Mouse (Mus musculus): ENCODE measurements around the gene Fbxo39. TPM values are rescaled to one million over a fixed set of nuclear protein-coding genes. Genes with fewer than 3 reads are reported as not detected.
"Not testable (repeated sequence)": the region's sequence is repeated elsewhere in the genome, so short reads cannot be mapped to it uniquely, and the experiment has no call there.

Fbxo39 gene
- polyA plus RNA-seq, 1 experiment from 2014 or later, result not detected

DNA sequence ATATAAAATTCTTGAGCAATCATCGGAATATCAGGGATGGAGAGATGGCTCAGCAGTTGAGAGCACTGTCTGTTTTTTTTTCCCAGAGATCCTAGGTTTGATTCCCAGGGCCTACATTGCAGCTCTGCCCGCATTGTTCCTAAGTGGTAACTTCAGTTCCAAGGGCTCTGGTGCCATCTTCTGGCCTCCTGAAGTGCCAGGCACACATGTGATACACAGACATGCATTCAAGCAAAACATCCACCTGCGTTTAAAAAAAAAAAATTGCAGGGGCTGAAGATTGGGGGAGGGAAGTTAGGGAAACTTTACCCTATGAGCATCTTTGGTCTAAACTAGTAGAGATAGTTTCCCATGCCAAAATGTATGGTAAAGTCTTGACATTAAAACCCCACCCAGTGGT lies 10.2 kb downstream of the Fbxo39 start:
- Histone ChIP-seq H3K27me3 (no peaks in the 10 kb centered on the region), H3K4me1 (replicated peaks) (no peaks in the 10 kb centered on the region), H3K27ac (no peak overlapping the region), H3K36me3 (no peaks in the 10 kb centered on the region), H3K9me3 (no peaks in the 10 kb centered on the region), H3K9ac (replicated peaks) (no peak overlapping the region), H3K4me3 (replicated peaks) (no peak overlapping the region), H3K4me2 (no peak overlapping the region)
- no peak for ATAC-seq (ENCODE audit: insufficient number of reproducible peaks, insufficient read depth, low FRiP score, low TSS enrichment, low read depth)
- WGBS, result 65% methylated on average over 3 of the region's 3 CpGs

DNA sequence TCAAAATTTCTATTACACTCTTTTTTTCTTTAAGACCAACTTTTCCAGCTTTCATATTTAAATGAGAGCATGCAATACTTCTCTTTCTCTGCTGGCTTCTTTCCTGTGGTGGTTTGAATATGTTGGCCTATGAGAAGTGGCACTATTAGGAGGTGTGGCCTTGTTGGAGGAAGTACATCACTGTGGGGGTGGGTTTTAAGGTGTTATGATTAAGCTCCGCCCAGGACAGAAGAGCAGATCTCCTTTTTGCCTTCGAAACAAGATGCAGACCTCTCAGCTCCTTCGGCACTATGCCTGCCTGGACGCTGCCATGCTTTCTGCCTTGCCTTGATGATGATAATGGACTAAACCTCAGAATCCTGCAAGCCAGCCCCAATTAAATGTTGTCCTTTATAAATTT lies 11.5 kb downstream of the Fbxo39 start:
- no peaks in the 10 kb centered on the region for H3K36me3 ChIP-seq
- WGBS, result 87% methylated on average over 4 of the region's 4 CpGs
- no peaks in the 10 kb centered on the region for H3K27me3 ChIP-seq
- H3K9ac ChIP-seq (replicated peaks), result no peak overlapping the region
- H3K4me1 ChIP-seq (replicated peaks), result no peaks in the 10 kb centered on the region
- no peaks in the 10 kb centered on the region for H3K9me3 ChIP-seq
- no peak for ATAC-seq (ENCODE audit: insufficient number of reproducible peaks, insufficient read depth, low FRiP score, low TSS enrichment, low read depth)
- no peak overlapping the region for H3K4me2 ChIP-seq
- no peak overlapping the region for H3K4me3 ChIP-seq (replicated peaks)
- H3K27ac ChIP-seq, result no peak overlapping the region

DNA sequence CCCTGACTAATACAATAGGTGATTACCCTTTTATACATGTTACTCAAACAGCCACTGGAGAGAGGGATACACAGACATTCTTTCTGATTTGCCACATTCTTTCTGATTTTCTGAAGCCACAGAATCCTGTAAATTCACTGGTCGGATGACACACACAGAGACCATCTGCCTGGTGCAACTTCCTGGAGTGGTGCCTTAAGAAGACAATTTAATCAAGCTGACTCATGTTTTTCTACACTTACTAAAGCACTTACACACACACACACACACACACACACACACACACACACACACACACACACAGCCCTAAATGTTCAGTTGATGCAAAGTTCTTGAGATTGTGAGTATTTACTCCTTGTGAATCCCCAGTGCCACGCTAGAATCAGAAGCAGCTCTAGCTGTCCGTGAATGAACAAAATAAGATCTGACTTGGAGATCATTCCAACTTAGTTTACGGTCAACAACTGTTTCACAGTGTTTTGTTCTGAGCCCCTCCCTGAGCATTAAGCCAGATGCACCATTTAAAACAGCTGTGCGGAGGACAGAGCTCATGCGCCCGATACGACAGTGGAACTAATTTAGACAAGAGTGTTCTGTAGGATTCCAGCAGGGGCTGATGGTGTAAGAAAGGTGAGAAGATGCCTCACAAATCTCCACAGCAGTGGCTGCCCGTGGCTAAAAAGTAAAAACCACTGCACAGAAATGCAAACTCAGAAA lies 18.9 kb downstream of the Fbxo39 start:
- Histone ChIP-seq H3K27ac (no peak overlapping the region), H3K9me3 (no peaks in the 10 kb centered on the region), H3K4me1 (replicated peaks) (no peaks in the 10 kb centered on the region), H3K36me3 (no peaks in the 10 kb centered on the region), H3K9ac (replicated peaks) (no peak overlapping the region), H3K27me3 (no peaks in the 10 kb centered on the region), H3K4me3 (replicated peaks) (no peak overlapping the region), H3K4me2 (no peak overlapping the region)
- ATAC-seq (ENCODE audit: insufficient number of reproducible peaks, insufficient read depth, low FRiP score, low TSS enrichment, low read depth), result no peak
- WGBS, result 68% methylated on average over 9 of the region's 9 CpGs

DNA sequence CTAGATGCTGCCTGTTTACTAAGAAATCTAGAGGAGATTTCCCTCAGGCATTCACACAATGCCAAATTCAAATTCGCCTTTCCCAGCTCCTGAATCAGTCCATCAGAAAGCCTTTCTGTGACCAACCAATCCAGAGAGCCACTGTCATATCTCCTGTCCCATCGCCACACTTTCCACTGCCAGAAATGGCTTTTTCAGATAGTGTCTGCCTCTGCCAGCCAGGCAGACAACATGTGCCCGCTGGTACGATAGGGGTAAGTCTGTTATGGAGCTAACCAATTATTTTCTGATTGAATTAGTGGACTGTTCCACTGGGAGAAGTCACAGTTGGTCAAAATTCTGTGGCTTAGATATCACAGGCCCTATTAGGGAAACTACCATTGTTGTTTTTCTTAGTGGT lies 20.4 kb downstream of the Fbxo39 start:
- no peaks in the 10 kb centered on the region for H3K9me3 ChIP-seq
- H3K4me1 ChIP-seq (replicated peaks), result no peaks in the 10 kb centered on the region
- H3K36me3 ChIP-seq, result no peaks in the 10 kb centered on the region
- H3K27ac ChIP-seq, result no peak overlapping the region
- 84% methylated on average over 4 of the region's 4 CpGs for WGBS
- H3K4me3 ChIP-seq (replicated peaks), result no peak overlapping the region
- no peak overlapping the region for H3K4me2 ChIP-seq
- no peak overlapping the region for H3K9ac ChIP-seq (replicated peaks)
- ATAC-seq (ENCODE audit: insufficient number of reproducible peaks, insufficient read depth, low FRiP score, low TSS enrichment, low read depth), result no peak
- H3K27me3 ChIP-seq, result no peaks in the 10 kb centered on the region; the same call in 1 of the 2 replicates

DNA sequence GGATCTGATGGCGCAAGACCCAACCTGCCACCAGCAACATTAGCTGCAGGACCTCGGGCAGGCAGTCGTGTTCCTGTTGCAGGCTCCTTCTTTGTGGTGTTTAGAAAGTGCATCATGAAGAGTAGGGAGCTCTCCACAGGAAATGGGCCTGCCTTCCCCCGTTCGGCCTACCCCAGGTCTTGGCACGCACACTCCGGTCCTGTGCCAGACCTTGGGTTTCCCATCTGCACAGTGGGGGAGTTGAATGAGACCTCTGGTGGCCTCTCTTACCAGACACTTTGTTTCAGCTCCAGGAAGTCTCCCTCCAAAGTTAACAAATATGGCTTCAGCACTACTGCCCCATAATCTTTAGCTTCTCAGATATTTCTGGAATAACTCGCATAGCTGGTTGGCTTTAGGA lies 22.5 kb downstream of the Fbxo39 start:
- Histone ChIP-seq H3K9ac (replicated peaks) (no peak overlapping the region), H3K9me3 (no peaks in the 10 kb centered on the region), H3K4me2 (no peak overlapping the region), H3K27me3 (no peaks in the 10 kb centered on the region; the same call in 1 of the 2 replicates), H3K36me3 (no peaks in the 10 kb centered on the region), H3K4me1 (replicated peaks) (no peaks in the 10 kb centered on the region), H3K27ac (no peak overlapping the region), H3K4me3 (replicated peaks) (no peak overlapping the region)
- no peak for ATAC-seq (ENCODE audit: insufficient number of reproducible peaks, insufficient read depth, low FRiP score, low TSS enrichment, low read depth)
- WGBS, result 89% methylated on average over 8 of the region's 8 CpGs

DNA sequence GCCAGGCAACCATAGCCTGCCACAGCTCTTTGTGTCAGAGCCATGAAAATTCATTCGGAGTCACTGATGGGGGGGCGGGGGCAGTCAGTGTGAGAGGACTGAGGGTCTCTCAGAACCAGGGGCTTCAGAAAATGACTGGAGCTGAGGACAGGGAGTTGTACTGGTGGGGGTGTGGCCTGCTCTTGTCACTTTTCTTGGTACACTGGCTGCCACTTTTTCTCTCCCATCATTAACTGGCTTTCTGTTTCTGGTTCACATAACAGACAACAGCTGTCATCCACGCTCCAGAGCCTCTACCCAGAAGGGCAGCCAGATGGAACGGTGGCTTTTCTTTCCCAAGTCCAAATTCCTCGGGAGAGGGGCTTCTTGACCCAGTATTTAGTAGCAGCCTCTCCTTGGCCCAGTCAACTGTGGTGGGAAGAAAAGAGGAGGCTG lies 24.2 kb downstream of the Fbxo39 start:
- Histone ChIP-seq H3K27me3 (no peaks in the 10 kb centered on the region; the same call in 1 of the 2 replicates), H3K9me3 (no peaks in the 10 kb centered on the region), H3K27ac (no peak overlapping the region), H3K9ac (replicated peaks) (no peak overlapping the region), H3K36me3 (no peaks in the 10 kb centered on the region), H3K4me3 (replicated peaks) (no peak overlapping the region), H3K4me2 (no peak overlapping the region), H3K4me1 (replicated peaks) (no peaks in the 10 kb centered on the region)
- no peak for ATAC-seq (ENCODE audit: insufficient number of reproducible peaks, insufficient read depth, low FRiP score, low TSS enrichment, low read depth)
- 56% methylated on average over 5 of the region's 5 CpGs for WGBS

DNA sequence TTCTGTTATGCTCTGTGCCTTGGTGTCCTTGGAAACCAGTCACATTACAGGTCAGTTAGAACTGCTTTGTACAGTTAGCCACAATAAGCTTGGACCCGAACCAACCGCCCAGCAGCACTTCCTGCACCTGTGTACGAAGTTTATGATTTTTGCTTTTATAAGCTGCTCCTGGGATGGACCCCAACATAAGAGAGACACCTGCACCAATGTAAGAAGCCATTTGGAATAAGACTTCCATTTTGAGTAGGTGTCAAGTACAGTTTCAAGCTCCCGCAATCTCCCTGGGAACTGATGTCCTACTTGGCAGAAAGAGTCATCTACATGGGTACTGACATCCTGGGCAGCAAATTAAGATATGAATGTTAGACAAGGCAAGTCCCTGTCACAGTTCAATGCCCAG lies 25.5 kb downstream of the Fbxo39 start:
- H3K27me3 ChIP-seq, result no peaks in the 10 kb centered on the region; the same call in 1 of the 2 replicates
- no peak overlapping the region for H3K4me3 ChIP-seq (replicated peaks)
- no peaks in the 10 kb centered on the region for H3K4me1 ChIP-seq (replicated peaks)
- H3K27ac ChIP-seq, result no peak overlapping the region
- no peaks in the 10 kb centered on the region for H3K36me3 ChIP-seq
- 88% methylated on average over 4 of the region's 4 CpGs for WGBS
- no peaks in the 10 kb centered on the region for H3K9me3 ChIP-seq
- H3K4me2 ChIP-seq, result no peak overlapping the region
- no peak overlapping the region for H3K9ac ChIP-seq (replicated peaks)
- no peak for ATAC-seq (ENCODE audit: insufficient number of reproducible peaks, insufficient read depth, low FRiP score, low TSS enrichment, low read depth)

DNA sequence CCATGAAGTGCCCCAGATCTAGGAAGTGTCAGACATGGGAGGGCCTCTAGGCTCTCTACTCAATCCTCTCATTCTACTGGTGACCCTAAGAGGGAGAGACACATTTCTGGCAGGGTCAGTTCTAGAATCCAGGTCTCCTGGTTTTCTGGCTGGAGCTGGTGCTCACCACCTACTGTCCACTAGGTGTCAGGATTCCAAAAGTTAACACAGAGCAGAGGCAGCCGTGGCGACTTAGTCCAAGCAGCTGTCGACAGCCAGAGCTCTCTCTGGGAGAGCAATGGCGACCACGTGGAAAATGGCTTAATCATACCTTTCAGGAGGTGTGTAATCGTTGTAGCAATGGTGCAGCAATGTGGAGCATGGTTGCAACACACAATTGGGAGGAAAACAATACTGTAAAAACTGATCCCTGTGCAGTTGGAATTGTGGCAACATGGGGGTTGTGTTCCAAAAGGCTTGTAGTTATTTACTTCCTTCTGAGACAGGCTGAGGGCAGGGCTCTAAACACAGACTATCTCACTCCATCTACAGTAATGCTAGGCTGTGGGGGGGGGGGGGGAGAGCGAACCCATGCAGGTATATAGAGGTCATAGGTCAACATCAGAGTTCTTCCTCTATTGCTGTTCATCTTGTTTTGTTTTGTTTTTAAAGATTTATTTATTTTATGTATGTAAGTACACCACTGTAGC lies 28.4 kb downstream of the Fbxo39 start:
- WGBS, result 10% methylated on average over 7 of the region's 7 CpGs
- Histone ChIP-seq H3K36me3 (no peaks in the 10 kb centered on the region), H3K9ac (replicated peaks) (no peak overlapping the region), H3K27ac (no peak overlapping the region), H3K27me3 (no peaks in the 10 kb centered on the region; the same call in 1 of the 2 replicates), H3K4me1 (replicated peaks) (no peaks in the 10 kb centered on the region), H3K4me3 (replicated peaks) (no peak overlapping the region), H3K9me3 (no peaks in the 10 kb centered on the region), H3K4me2 (0 out of 2 replicates have a peak overlapping the region, but pooled peaks have one; percentile 4)
- peak; percentile 85 for ATAC-seq (ENCODE audit: insufficient number of reproducible peaks, insufficient read depth, low FRiP score, low TSS enrichment, low read depth)

DNA sequence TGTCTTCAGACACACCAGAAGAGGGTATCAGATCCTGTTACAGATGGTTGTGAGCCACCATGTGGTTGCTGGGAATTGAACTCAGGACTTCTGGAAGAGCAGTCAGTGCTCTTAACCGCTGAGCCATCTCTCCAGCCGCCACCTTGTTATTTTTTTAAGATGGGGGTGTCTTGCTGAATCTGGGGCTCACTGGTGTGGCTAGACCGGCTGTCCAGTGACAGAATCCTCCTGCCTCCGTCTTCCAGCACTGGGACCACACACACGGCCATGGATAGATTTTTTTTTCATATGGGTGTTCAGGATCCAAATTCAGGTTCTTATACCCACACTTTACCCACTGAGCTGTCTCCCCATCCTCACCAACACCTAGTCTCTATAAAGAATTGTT lies 29.0 kb downstream of the Fbxo39 start:
- not testable (repeated sequence) for H3K9ac ChIP-seq (replicated peaks); H3K4me3 ChIP-seq (replicated peaks); H3K36me3 ChIP-seq; H3K9me3 ChIP-seq; H3K27ac ChIP-seq; H3K27me3 ChIP-seq; ATAC-seq (ENCODE audit: insufficient number of reproducible peaks, insufficient read depth, low FRiP score, low TSS enrichment, low read depth); H3K4me2 ChIP-seq; H3K4me1 ChIP-seq (replicated peaks)
- WGBS, result 85% methylated on average over 5 of the region's 5 CpGs

DNA sequence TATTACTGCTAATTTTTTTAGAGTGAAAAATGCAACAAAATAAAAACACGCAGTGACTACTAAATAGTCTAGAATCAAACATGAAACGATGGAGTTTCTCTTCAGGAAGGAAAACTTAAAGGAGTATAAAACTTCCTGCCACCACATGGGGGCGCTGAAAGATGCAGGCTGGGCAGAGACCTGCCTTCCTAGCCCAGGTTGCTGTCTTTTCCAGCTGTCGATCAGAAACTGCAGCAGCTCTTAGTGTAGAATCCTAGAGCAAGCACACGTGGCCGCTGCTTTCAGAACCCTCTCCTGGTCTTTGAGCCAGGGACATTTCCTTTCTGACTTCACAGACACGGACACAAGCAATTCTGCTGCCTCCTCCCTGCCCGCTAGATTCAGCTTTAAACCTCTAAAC lies 29.7 kb downstream of the Fbxo39 start:
- Histone ChIP-seq H3K4me2 (no peak overlapping the region), H3K27me3 (no peaks in the 10 kb centered on the region; the same call in 1 of the 2 replicates), H3K9ac (replicated peaks) (no peak overlapping the region), H3K9me3 (no peaks in the 10 kb centered on the region), H3K4me3 (replicated peaks) (no peak overlapping the region), H3K36me3 (no peaks in the 10 kb centered on the region), H3K27ac (no peak overlapping the region), H3K4me1 (replicated peaks) (peaks cover 6% of the 10 kb centered on the region; the same call in 1 of the 2 replicates)
- no peak for ATAC-seq (ENCODE audit: insufficient number of reproducible peaks, insufficient read depth, low FRiP score, low TSS enrichment, low read depth)
- WGBS, result 24% methylated on average over 8 of the region's 8 CpGs

DNA sequence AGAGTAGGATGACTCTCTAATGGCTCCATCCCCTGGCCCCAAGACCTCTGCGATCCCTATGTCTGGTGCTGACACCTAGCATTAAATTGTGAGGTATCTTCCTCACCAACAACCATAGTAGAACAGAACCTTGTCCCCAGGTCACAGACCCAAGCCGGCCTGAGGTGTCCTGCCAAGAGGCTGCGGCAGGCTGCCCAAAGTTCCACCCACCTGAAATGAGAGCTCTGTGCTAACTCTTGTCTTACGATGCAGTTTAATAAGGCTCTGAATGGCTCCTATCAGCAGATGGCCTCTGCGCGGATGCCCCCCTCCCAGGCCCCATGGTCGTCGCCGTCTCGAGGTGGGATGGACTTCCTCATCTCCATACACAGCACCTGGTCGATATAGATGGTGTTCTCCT lies 30.2 kb downstream of the Fbxo39 start:
- H3K36me3 ChIP-seq, result no peaks in the 10 kb centered on the region
- H3K4me2 ChIP-seq, result no peak overlapping the region
- H3K9me3 ChIP-seq, result no peaks in the 10 kb centered on the region
- no peak overlapping the region for H3K9ac ChIP-seq (replicated peaks)
- no peak overlapping the region for H3K27ac ChIP-seq
- no peaks in the 10 kb centered on the region for H3K27me3 ChIP-seq
- no peak overlapping the region for H3K4me3 ChIP-seq (replicated peaks)
- H3K4me1 ChIP-seq (replicated peaks), result peaks cover 8% of the 10 kb centered on the region; the same call in 1 of the 2 replicates
- no peak for ATAC-seq (ENCODE audit: insufficient number of reproducible peaks, insufficient read depth, low FRiP score, low TSS enrichment, low read depth)
- WGBS, result 84% methylated on average over 11 of the region's 11 CpGs
